Mouse (Mus musculus) liver, postnatal 0 days (tissue): ENCODE data around the gene Plekha8.

Experiments
- CTCF ChIP-seq: sonication (generic); IDR thresholded peaks from 2 replicates; pipeline ENCODE4 v1.5.1; 2016; ENCODE audit warnings: antibody characterized with exemption, low read depth
- EP300 ChIP-seq: IDR thresholded peaks from 2 replicates; pipeline ENCODE4 v1.6.1; 2016; ENCODE audit warnings: antibody characterized with exemption, low read depth, mild to moderate bottlenecking

DNA sequence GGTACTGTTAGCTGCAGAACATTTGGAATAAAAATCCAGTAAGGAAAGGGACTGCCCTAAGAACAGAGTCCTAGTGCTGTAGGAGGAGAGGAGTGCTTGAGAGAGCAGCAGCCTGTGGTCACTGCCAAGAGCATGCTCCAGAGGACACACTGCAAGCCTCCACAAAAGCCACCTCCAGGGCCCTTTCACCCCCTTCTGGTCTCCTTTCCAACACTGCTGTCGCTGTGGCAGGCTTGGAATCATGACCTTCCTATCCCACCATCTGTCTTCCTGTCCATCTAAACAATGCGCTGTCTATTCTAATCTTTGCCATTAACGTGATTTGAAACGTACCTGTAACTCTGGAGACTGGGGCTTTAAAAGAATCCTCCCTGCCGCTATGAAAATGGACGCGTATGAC lies 36.4 kb upstream of the Plekha8 start:
- TF ChIP-seq CTCF (no peak), EP300 (no peak)
